Mouse (Mus musculus) hindbrain, embryonic 11.5 days (tissue): ENCODE results near the gene Neurl1a. TPM values are rescaled to one million over a fixed set of nuclear protein-coding genes. Genes with fewer than 3 reads are reported as not detected.

Source experiments
- ATAC-seq: fragments of 200-750 bp; cut with Nextera tagmentation; 2 replicates; pipeline ENCODE4 v1.8.0; 2017; ENCODE audit warnings: mild to moderate bottlenecking, moderate TSS enrichment, moderate library complexity; ENCODE audit not compliant: low FRiP score
- DNase-seq: peaks from one replicate; pipeline ENCODE4 v3.0.0-alpha.2; 2015; ENCODE audit warnings: low spot score
- H3K27ac ChIP-seq: fragments of 300-500 bp; sonication (generic); 2 replicates; pipeline ENCODE4 v1.5.1; 2014; ENCODE audit warnings: mild to moderate bottlenecking, low read depth, low read length
- H3K27me3 ChIP-seq: fragments of 300-500 bp; sonication (generic); 2 replicates; pipeline ENCODE4 v1.6.1; 2014; ENCODE audit warnings: mild to moderate bottlenecking, low read length, moderate library complexity, mixed read lengths; ENCODE audit not compliant: control insufficient read depth, insufficient read depth
- H3K36me3 ChIP-seq: fragments of 300-500 bp; sonication (generic); 2 replicates; pipeline ENCODE4 v1.6.1; 2014; ENCODE audit warnings: mild to moderate bottlenecking, low read length, moderate library complexity, mixed read lengths; ENCODE audit not compliant: control insufficient read depth, insufficient read depth
- H3K4me1 ChIP-seq: fragments of 300-500 bp; sonication (generic); replicated peaks from 2 replicates; pipeline ENCODE4 v1.6.1; 2014; ENCODE audit warnings: low read length, mixed read lengths; ENCODE audit not compliant: control insufficient read depth, insufficient read depth
- H3K4me2 ChIP-seq: fragments of 300-500 bp; sonication (generic); replicated peaks from 2 replicates; pipeline ENCODE4 v1.6.1; 2014; ENCODE audit warnings: mild to moderate bottlenecking, low read depth, low read length
- H3K4me3 ChIP-seq: fragments of 300-500 bp; sonication (generic); 2 replicates; pipeline ENCODE4 v1.5.1; 2014; ENCODE audit warnings: low read depth, low read length
- H3K9ac ChIP-seq: fragments of 300-500 bp; sonication (generic); 2 replicates; pipeline ENCODE4 v1.6.1; 2014; ENCODE audit warnings: low read depth, low read length
- H3K9me3 ChIP-seq: fragments of 300-500 bp; sonication (generic); 2 replicates; pipeline ENCODE4 v1.6.1; 2016; ENCODE audit warnings: low read length; ENCODE audit not compliant: control insufficient read depth
- WGBS: fragments of 180-500 bp; shearing (Covaris S2); extraction: QIAGEN DNeasy Blood & Tissue Kit; methylation state at CpG from one replicate; pipeline ENCODE4 v1.1.7; 2014; 5-methylcytosine and 5-hydroxymethylcytosine counted together
- polyA plus RNA-seq: library from polyadenylated mRNA; unstranded; fragments of >200 nt; fragmentation: Nextera tagmentation; extraction: Ambion mirVana; gene quantifications from 2 replicates; pipeline ENCODE4 v1.2.1, GENCODE M21; 2014

Gene Neurl1a
- polyA plus RNA-seq, 1 experiment from 2014 or later: 3.4 TPM

- ATAC-seq (no peak), DNase-seq (no peak)
- no peak overlapping the region for H3K4me3 ChIP-seq
- H3K4me1 ChIP-seq: no peaks in the 10 kb centered on the region
- H3K36me3 ChIP-seq: peaks cover 7% of the 10 kb centered on the region; the same call in 1 of the 2 replicates
- no peak overlapping the region for H3K27ac ChIP-seq
- no peak overlapping the region for H3K9ac ChIP-seq
- 94% methylated on average over 18 of the region's 18 CpGs for WGBS
- H3K9me3 ChIP-seq: no peaks in the 10 kb centered on the region
- H3K4me2 ChIP-seq: no peak overlapping the region
- H3K27me3 ChIP-seq: no peaks in the 10 kb centered on the region
Measured at GRCm38 (mm10) chr19:47266070-47266801, 87.6 kb downstream of the Neurl1a start.

- ATAC-seq (no peak), DNase-seq (no peak)
- Histone ChIP-seq H3K9ac (no peak overlapping the region), H3K36me3 (peaks cover 7% of the 10 kb centered on the region; the same call in 1 of the 2 replicates), H3K4me1 (no peaks in the 10 kb centered on the region), H3K9me3 (no peaks in the 10 kb centered on the region), H3K4me2 (no peak overlapping the region), H3K27me3 (no peaks in the 10 kb centered on the region), H3K27ac (no peak overlapping the region), H3K4me3 (no peak overlapping the region)
- WGBS: 93% methylated on average over 21 of the region's 21 CpGs
Measured at GRCm38 (mm10) chr19:47267066-47267465, 88.4 kb downstream of the Neurl1a start.

GRCm38 (mm10) chr19:47269729-47270128 is 91.1 kb downstream of the Neurl1a start:
- DNase-seq (peak; percentile 50), ATAC-seq (no peak)
- Histone ChIP-seq H3K27me3 (no peaks in the 10 kb centered on the region), H3K36me3 (peaks cover 7% of the 10 kb centered on the region; the same call in 1 of the 2 replicates), H3K4me2 (no peak overlapping the region), H3K4me3 (no peak overlapping the region), H3K27ac (no peak overlapping the region), H3K4me1 (no peaks in the 10 kb centered on the region), H3K9ac (no peak overlapping the region), H3K9me3 (no peaks in the 10 kb centered on the region)
- 53% methylated on average over 8 of the region's 8 CpGs for WGBS

- Histone ChIP-seq H3K4me1 (no peaks in the 10 kb centered on the region), H3K27ac (no peak overlapping the region), H3K4me3 (no peak overlapping the region), H3K9me3 (no peaks in the 10 kb centered on the region), H3K4me2 (no peak overlapping the region), H3K27me3 (no peaks in the 10 kb centered on the region), H3K9ac (no peak overlapping the region), H3K36me3 (peaks cover 7% of the 10 kb centered on the region; the same call in 1 of the 2 replicates)
- ATAC-seq (no peak), DNase-seq (no peak)
- 87% methylated on average over 9 of the region's 9 CpGs for WGBS
Measured at GRCm38 (mm10) chr19:47270520-47270919, 91.9 kb downstream of the Neurl1a start.

- Histone ChIP-seq H3K27me3 (no peaks in the 10 kb centered on the region), H3K4me3 (no peak overlapping the region), H3K9ac (no peak overlapping the region), H3K27ac (no peak overlapping the region), H3K4me1 (no peaks in the 10 kb centered on the region), H3K9me3 (no peaks in the 10 kb centered on the region), H3K4me2 (no peak overlapping the region), H3K36me3 (no peaks in the 10 kb centered on the region)
- DNase-seq (no peak), ATAC-seq (no peak)
- 91% methylated on average over 6 of the region's 6 CpGs for WGBS
Measured at GRCm38 (mm10) chr19:47276730-47277129, 98.1 kb downstream of the Neurl1a start.

GRCm38 (mm10) chr19:47279372-47279771 is 100.8 kb downstream of the Neurl1a start:
- Histone ChIP-seq H3K9ac (no peak overlapping the region), H3K9me3 (no peaks in the 10 kb centered on the region), H3K27me3 (no peaks in the 10 kb centered on the region), H3K27ac (no peak overlapping the region), H3K36me3 (no peaks in the 10 kb centered on the region), H3K4me2 (no peak overlapping the region), H3K4me3 (no peak overlapping the region), H3K4me1 (no peaks in the 10 kb centered on the region)
- ATAC-seq: no peak
- DNase-seq: no peak
- WGBS: 89% methylated on average over 4 of the region's 4 CpGs

GRCm38 (mm10) chr19:47279788-47280532 is 101.3 kb downstream of the Neurl1a start:
- H3K4me1 ChIP-seq: no peaks in the 10 kb centered on the region
- no peaks in the 10 kb centered on the region for H3K36me3 ChIP-seq
- ATAC-seq (no peak), DNase-seq (no peak)
- H3K27me3 ChIP-seq: no peaks in the 10 kb centered on the region
- H3K4me3 ChIP-seq: no peak overlapping the region
- H3K4me2 ChIP-seq: no peak overlapping the region
- no peaks in the 10 kb centered on the region for H3K9me3 ChIP-seq
- 89% methylated on average over 15 of the region's 15 CpGs for WGBS
- no peak overlapping the region for H3K9ac ChIP-seq
- H3K27ac ChIP-seq: no peak overlapping the region

- H3K9ac ChIP-seq: no peak overlapping the region
- 71% methylated on average over 9 of the region's 9 CpGs for WGBS
- H3K27ac ChIP-seq: no peak overlapping the region
- H3K4me2 ChIP-seq: no peak overlapping the region
- no peaks in the 10 kb centered on the region for H3K36me3 ChIP-seq
- H3K4me1 ChIP-seq: no peaks in the 10 kb centered on the region
- DNase-seq (no peak), ATAC-seq (no peak)
- H3K4me3 ChIP-seq: no peak overlapping the region
- no peaks in the 10 kb centered on the region for H3K27me3 ChIP-seq
- H3K9me3 ChIP-seq: no peaks in the 10 kb centered on the region
Measured at GRCm38 (mm10) chr19:47280894-47281293, 102.3 kb downstream of the Neurl1a start.

- Histone ChIP-seq H3K36me3 (no peaks in the 10 kb centered on the region), H3K27ac (no peak overlapping the region), H3K4me1 (peaks cover 3% of the 10 kb centered on the region; the same call in 1 of the 2 replicates), H3K9ac (no peak overlapping the region), H3K9me3 (no peaks in the 10 kb centered on the region), H3K4me2 (no peak overlapping the region), H3K27me3 (no peaks in the 10 kb centered on the region), H3K4me3 (no peak overlapping the region)
- ATAC-seq (no peak), DNase-seq (no peak)
- WGBS: 82% methylated on average over 6 of the region's 6 CpGs
Measured at GRCm38 (mm10) chr19:47282050-47282454, 103.4 kb downstream of the Neurl1a start.
